Mouse (Mus musculus): Measurements from ENCODE around the gene Aldob. TPM values are rescaled to one million over a fixed set of nuclear protein-coding genes. Genes with fewer than 3 reads are reported as not detected.
"Not testable (repeated sequence)": the region's sequence is repeated elsewhere in the genome, so short reads cannot be mapped to it uniquely, and the experiment has no call there.

Gene Aldob
- polyA plus RNA-seq, 1 experiment: 4,876 TPM

DNA sequence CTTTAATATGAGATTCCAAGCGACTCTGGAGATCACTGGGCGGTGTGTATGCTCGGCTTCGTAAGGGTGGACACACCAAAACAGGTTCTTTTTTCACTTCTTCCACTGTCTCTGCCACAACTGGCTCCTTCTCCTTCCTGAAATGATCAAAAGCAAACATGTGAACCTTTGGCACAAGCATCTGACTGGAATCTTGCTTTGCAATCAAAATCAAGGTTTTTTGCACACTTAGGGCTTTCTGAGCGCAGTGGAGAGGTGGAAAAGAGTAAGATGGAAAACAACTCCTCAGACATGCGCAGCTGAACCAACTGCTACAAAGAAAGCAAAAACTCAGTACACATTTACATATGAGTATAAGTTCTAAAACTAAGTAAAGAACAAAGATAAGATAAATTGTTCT, 34.9 kb downstream of the Aldob start:
- DNase-seq: peak; percentile 64
- 82% methylated on average over 6 of the region's 6 CpGs for WGBS
- Histone ChIP-seq H3K36me3 (ENCODE audit: control insufficient read depth, insufficient read depth, low read length) (peaks cover 10% of the 10 kb centered on the region), H3K4me1 (ENCODE audit: control insufficient read depth, insufficient read depth, low read length) (peaks cover 17% of the 10 kb centered on the region; the same call in 1 of the 2 replicates), H3K4me3 (ENCODE audit: insufficient read depth, low read depth, low read length) (no peak overlapping the region), H3K27me3 (replicated peaks; ENCODE audit: control insufficient read depth, insufficient read depth, low read length) (no peaks in the 10 kb centered on the region), H3K27ac (ENCODE audit: insufficient read depth, low read depth, low read length) (no peak overlapping the region)
- no peak for TF ChIP-seq POLR2A (IDR thresholded peaks at IDR 0.05; ENCODE audit: low read depth, low read length)
- no peak for TF ChIP-seq CTCF (conservative IDR thresholded peaks at IDR 0.05; ENCODE audit: insufficient read depth, insufficient read length, low read depth, low read length)

DNA sequence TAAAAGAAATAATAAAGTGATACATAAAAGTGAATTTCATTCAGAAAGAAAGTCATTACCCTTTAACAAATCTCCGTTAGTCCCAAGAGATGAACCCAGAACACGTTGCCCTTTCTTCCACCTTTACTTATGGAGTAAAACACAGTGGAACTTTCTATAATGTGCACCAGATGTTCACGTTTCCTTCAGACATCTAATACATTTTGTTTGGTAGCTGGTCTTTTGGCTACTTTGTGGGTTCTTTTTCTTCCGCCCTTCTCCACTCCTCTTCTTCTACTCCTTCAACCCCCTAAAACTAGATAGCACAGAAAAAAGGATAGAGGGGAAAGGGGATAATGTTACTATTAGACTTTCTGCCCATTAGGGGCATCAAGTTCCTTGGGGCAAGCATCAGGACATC, 36.7 kb downstream of the Aldob start:
- no peak for DNase-seq
- TF ChIP-seq POLR2A (IDR thresholded peaks at IDR 0.05; ENCODE audit: low read depth, low read length): no peak
- no peak for TF ChIP-seq CTCF (conservative IDR thresholded peaks at IDR 0.05; ENCODE audit: insufficient read depth, insufficient read length, low read depth, low read length)

DNA sequence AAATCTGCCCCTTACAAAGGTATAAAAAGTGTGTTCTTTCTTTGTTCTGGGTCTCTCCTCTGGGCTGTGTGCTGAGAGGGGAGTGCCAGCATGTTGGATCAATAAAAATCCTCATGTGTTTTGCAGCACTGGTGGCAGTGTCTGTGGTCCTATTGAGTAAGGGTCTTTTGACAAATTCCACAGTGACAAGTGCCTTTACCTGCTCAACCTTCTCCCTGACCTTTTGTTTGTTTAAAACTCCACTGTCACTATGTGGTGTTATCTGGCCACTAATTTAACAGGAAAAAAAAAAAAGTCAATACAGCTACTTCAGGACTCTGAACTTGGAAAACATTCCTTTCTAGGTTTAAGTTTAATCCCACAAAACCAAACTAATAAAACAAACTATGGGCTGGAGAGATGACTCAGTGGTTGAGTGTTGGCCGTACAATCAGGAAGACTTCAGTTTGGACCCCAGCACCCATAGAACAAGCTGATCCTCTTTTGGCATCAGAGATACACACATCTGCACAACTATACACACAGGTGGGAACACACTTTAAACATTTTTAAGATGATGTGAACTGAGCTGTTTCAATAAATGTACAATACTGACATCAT, 39.0 kb downstream of the Aldob start:
- H3K36me3 ChIP-seq (ENCODE audit: control insufficient read depth, insufficient read depth, low read length); H3K27me3 ChIP-seq (replicated peaks; ENCODE audit: control insufficient read depth, insufficient read depth, low read length); H3K4me3 ChIP-seq (ENCODE audit: insufficient read depth, low read depth, low read length): not testable (repeated sequence)
- Histone ChIP-seq H3K4me1 (ENCODE audit: control insufficient read depth, insufficient read depth, low read length) (peaks cover 12% of the 10 kb centered on the region; the same call in 1 of the 2 replicates), H3K27ac (ENCODE audit: insufficient read depth, low read depth, low read length) (peak overlapping the region; percentile 86)
- 72% methylated on average over 1 of the region's 1 CpGs for WGBS
- peak; percentile 54 for DNase-seq

More for the DNA sequence above, 36.7 kb downstream of the Aldob start:
- peaks cover 10% of the 10 kb centered on the region for H3K36me3 ChIP-seq (ENCODE audit: control insufficient read depth, insufficient read depth, low read length)
- peaks cover 8% of the 10 kb centered on the region; the same call in 1 of the 2 replicates for H3K4me1 ChIP-seq (ENCODE audit: control insufficient read depth, insufficient read depth, low read length)
- no peak overlapping the region for H3K4me3 ChIP-seq (ENCODE audit: insufficient read depth, low read depth, low read length)
- WGBS: 92% methylated on average over 4 of the region's 4 CpGs
- no peak overlapping the region for H3K27ac ChIP-seq (ENCODE audit: insufficient read depth, low read depth, low read length)
- no peaks in the 10 kb centered on the region for H3K27me3 ChIP-seq (replicated peaks; ENCODE audit: control insufficient read depth, insufficient read depth, low read length)

DNA sequence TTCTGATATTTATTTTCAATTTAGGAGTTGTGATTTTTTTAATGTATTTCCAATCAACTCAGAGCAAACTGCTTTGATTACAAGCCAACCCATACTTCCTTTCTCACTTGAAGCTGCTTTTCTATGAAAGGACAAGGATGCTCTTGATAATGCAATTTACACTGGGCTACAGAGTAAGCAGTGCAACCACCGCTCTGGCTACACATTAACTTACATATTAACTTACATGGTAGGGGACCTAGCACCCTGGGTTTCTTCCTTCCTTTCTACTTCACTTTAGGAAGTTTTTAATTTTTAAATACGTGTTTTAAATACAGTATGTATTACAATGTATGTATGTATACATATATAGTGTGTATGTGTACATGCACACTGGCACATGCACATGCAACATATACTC, 40.2 kb downstream of the Aldob start:
- peaks cover 9% of the 10 kb centered on the region for H3K36me3 ChIP-seq (ENCODE audit: control insufficient read depth, insufficient read depth, low read length)
- H3K4me3 ChIP-seq (ENCODE audit: insufficient read depth, low read depth, low read length): no peak overlapping the region
- peaks cover 8% of the 10 kb centered on the region; the same call in 1 of the 2 replicates for H3K4me1 ChIP-seq (ENCODE audit: control insufficient read depth, insufficient read depth, low read length)
- no peaks in the 10 kb centered on the region for H3K27me3 ChIP-seq (replicated peaks; ENCODE audit: control insufficient read depth, insufficient read depth, low read length)
- DNase-seq: peak; percentile 57
- TF ChIP-seq POLR2A (IDR thresholded peaks at IDR 0.05; ENCODE audit: low read depth, low read length) (no peak), CTCF (conservative IDR thresholded peaks at IDR 0.05; ENCODE audit: insufficient read depth, insufficient read length, low read depth, low read length) (no peak)
- no peak overlapping the region for H3K27ac ChIP-seq (ENCODE audit: insufficient read depth, low read depth, low read length)
- 60% methylated on average over 2 of the region's 2 CpGs for WGBS

DNA sequence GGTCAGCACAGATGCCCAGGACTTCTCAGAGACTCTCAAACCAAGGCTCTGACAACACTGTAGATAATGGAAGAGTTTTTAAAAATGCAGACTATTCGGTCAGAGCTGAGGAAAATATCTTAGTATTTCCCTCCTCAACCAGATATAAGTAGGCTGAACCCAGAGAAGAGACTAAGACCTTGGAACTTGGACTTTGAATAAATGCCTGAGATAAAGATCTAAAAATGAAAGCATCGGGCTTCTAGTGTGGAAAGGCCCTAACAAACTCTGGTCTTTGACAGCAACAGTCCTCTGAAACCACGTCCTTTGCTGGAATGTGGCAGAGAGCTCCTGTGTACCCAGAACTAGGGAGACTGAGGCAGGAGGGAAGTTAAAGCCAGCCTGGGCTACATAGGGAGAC, 43.0 kb downstream of the Aldob start, which contains the start of gene Baat:
Baat (minus strand) TSS at position 172 of the 400 bp plus-strand sequence.
- H3K4me1 ChIP-seq (ENCODE audit: control insufficient read depth, insufficient read depth, low read length): peaks cover 7% of the 10 kb centered on the region; the same call in 1 of the 2 replicates
- H3K27ac ChIP-seq (ENCODE audit: insufficient read depth, low read depth, low read length): no peak within 1 kb of the TSS
- no peaks in the 10 kb centered on the region for H3K27me3 ChIP-seq (replicated peaks; ENCODE audit: control insufficient read depth, insufficient read depth, low read length)
- 48% methylated on average over 3 of the region's 3 CpGs for WGBS
- H3K4me3 ChIP-seq (ENCODE audit: insufficient read depth, low read depth, low read length): no peak within 1 kb of the TSS
- TF ChIP-seq POLR2A (IDR thresholded peaks at IDR 0.05; ENCODE audit: low read depth, low read length) (no peak), CTCF (conservative IDR thresholded peaks at IDR 0.05; ENCODE audit: insufficient read depth, insufficient read length, low read depth, low read length) (no peak)
- peak; percentile 37 for DNase-seq
- H3K36me3 ChIP-seq (ENCODE audit: control insufficient read depth, insufficient read depth, low read length): no peaks in the 10 kb centered on the region

DNA sequence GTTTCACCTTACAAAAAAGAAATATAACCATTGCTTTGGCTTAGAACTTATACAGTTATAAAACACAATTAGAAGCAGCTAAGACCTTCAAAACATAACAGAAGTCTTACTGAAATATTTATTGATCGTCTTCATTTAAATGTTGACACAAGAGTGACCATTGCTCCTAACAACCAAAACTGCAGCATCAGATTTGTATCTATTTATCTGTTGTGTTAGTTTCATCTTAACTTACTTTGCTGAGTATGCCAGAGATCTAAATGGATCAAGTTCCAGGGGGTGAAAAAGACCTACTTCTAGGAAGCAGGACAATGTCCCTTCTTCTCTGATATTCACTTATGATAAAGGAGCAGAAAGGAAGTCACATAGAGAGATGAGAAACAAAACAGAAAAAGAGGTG, 45.8 kb downstream of the Aldob start:
- Histone ChIP-seq H3K27ac (ENCODE audit: insufficient read depth, low read depth, low read length) (no peak overlapping the region), H3K27me3 (replicated peaks; ENCODE audit: control insufficient read depth, insufficient read depth, low read length) (no peaks in the 10 kb centered on the region), H3K4me3 (ENCODE audit: insufficient read depth, low read depth, low read length) (no peak overlapping the region), H3K36me3 (ENCODE audit: control insufficient read depth, insufficient read depth, low read length) (no peaks in the 10 kb centered on the region), H3K4me1 (ENCODE audit: control insufficient read depth, insufficient read depth, low read length) (peaks cover 4% of the 10 kb centered on the region; the same call in 1 of the 2 replicates)
- no peak for TF ChIP-seq CTCF (conservative IDR thresholded peaks at IDR 0.05; ENCODE audit: insufficient read depth, insufficient read length, low read depth, low read length)
- DNase-seq: no peak
- WGBS: 87% methylated on average over 1 of the region's 1 CpGs

Other genes with a start within 250 kb of the Aldob start
- 69.7 and 73.4 TPM in 2 replicates for gene Acnat2, start 141.4 kb downstream of the Aldob start, polyA plus RNA-seq (2012; rRNA removed)
- 41.7 and 46.9 TPM in 2 replicates for gene Acnat1, start 75.6 kb downstream of the Aldob start, polyA plus RNA-seq (2012; rRNA removed)
- 4.4 and 5.7 TPM in 2 replicates for gene Baat, start 43.0 kb downstream of the Aldob start, polyA plus RNA-seq (2012; rRNA removed)
- gene Mrpl50, start 28.5 kb downstream of the Aldob start, polyA plus RNA-seq (2012; rRNA removed): 14.7 and 21.2 TPM in 2 replicates
- 2.0 and 2.5 TPM in 2 replicates for gene Zfp189, start 28.4 kb downstream of the Aldob start, polyA plus RNA-seq (2012; rRNA removed)
- 35.8 and 45.9 TPM in 2 replicates for gene Tmem246, start 48.3 kb upstream of the Aldob start, polyA plus RNA-seq (2012; rRNA removed)
- gene Rnf20, start 82.5 kb upstream of the Aldob start, polyA plus RNA-seq (2012; rRNA removed): 14.1 and 15.3 TPM in 2 replicates
- 0.02 TPM in 1 of 2 replicates, not detected in the other for gene Ppp3r2, start 132.5 kb upstream of the Aldob start, polyA plus RNA-seq (2012; rRNA removed)

All from kidney, adult 2 months (tissue).